Mouse (Mus musculus): Measurements from ENCODE around the gene Glod4.

- TF ChIP-seq POLR2A (IDR thresholded peaks at IDR 0.05; ENCODE audit: insufficient read depth, low read length), result no peak
- TF ChIP-seq CTCF (IDR thresholded peaks at IDR 0.05; ENCODE audit: low read depth, low read length), result no peak
- TF ChIP-seq EP300 (IDR thresholded peaks at IDR 0.05; ENCODE audit: insufficient read depth, low read depth, low read length), result no peak
These were observed 118.1 kb downstream of the Glod4 start for GRCm38 (mm10) chr11:76125386-76125785.
